Mouse (Mus musculus) embryonic facial prominence, embryonic 12.5 days (tissue): Measurements from ENCODE around the gene Zbtb20. TPM values are rescaled to one million over a fixed set of nuclear protein-coding genes. Genes with fewer than 3 reads are reported as not detected.

Source experiments
- ATAC-seq: fragments of 200-750 bp; cut with Nextera tagmentation; 2 replicates; pipeline ENCODE4 v1.8.0; 2017; ENCODE audit not compliant: insufficient number of reproducible peaks, insufficient read depth, low FRiP score, low TSS enrichment
- H3K27ac ChIP-seq: fragments of 300-500 bp; sonication (generic); 2 replicates; pipeline ENCODE4 v1.5.1; 2016; ENCODE audit warnings: mild to moderate bottlenecking
- H3K27me3 ChIP-seq: fragments of 300-500 bp; sonication (generic); 2 replicates; pipeline ENCODE4 v1.6.1; 2016; ENCODE audit warnings: mild to moderate bottlenecking, moderate library complexity
- H3K36me3 ChIP-seq: fragments of 300-500 bp; sonication (generic); 2 replicates; pipeline ENCODE4 v1.6.1; 2016; ENCODE audit warnings: mild to moderate bottlenecking
- H3K4me1 ChIP-seq: fragments of 300-500 bp; sonication (generic); 2 replicates; pipeline ENCODE4 v1.6.1; 2016
- H3K4me2 ChIP-seq: fragments of 300-500 bp; sonication (generic); replicated peaks from 2 replicates; pipeline ENCODE4 v1.6.1; 2016; ENCODE audit warnings: mild to moderate bottlenecking, moderate library complexity
- H3K4me3 ChIP-seq: fragments of 300-500 bp; sonication (generic); 2 replicates; pipeline ENCODE4 v1.5.1; 2016; ENCODE audit warnings: mild to moderate bottlenecking
- H3K9ac ChIP-seq: fragments of 300-500 bp; sonication (generic); 2 replicates; pipeline ENCODE4 v1.6.1; 2016; ENCODE audit warnings: mild to moderate bottlenecking, moderate library complexity
- H3K9me3 ChIP-seq: fragments of 300-500 bp; sonication (generic); 2 replicates; pipeline ENCODE4 v1.6.1; 2016; ENCODE audit warnings: mild to moderate bottlenecking, moderate library complexity
- WGBS: fragments of 180-500 bp; shearing (Covaris S2); methylation state at CpG from one replicate; pipeline ENCODE4 v1.1.7; 2016; 5-methylcytosine and 5-hydroxymethylcytosine counted together
- polyA plus RNA-seq: library from polyadenylated mRNA; unstranded; fragments of >200 nt; fragmentation: Nextera tagmentation; extraction: Ambion mirVana; gene quantifications from 2 replicates; pipeline ENCODE4 v1.2.1, GENCODE M21; 2016

Gene Zbtb20
- polyA plus RNA-seq, 1 experiment from 2014 or later: 25.8 TPM

GRCm38 (mm10) chr16:43525624-43526023, 649.9 kb downstream of the Zbtb20 start:
- Histone ChIP-seq H3K27ac (no peak overlapping the region), H3K9ac (no peak overlapping the region), H3K36me3 (no peaks in the 10 kb centered on the region), H3K4me1 (no peaks in the 10 kb centered on the region), H3K4me3 (no peak overlapping the region), H3K27me3 (no peaks in the 10 kb centered on the region), H3K9me3 (no peaks in the 10 kb centered on the region), H3K4me2 (no peak overlapping the region)
- 85% methylated on average over 6 of the region's 6 CpGs for WGBS
- no peak for ATAC-seq

GRCm38 (mm10) chr16:43528300-43528699, 652.6 kb downstream of the Zbtb20 start:
- Histone ChIP-seq H3K4me1 (no peaks in the 10 kb centered on the region), H3K36me3 (no peaks in the 10 kb centered on the region), H3K9me3 (no peaks in the 10 kb centered on the region), H3K9ac (no peak overlapping the region), H3K27me3 (no peaks in the 10 kb centered on the region), H3K4me3 (no peak overlapping the region), H3K4me2 (no peak overlapping the region), H3K27ac (no peak overlapping the region)
- 40% methylated on average over 1 of the region's 1 CpGs for WGBS
- no peak for ATAC-seq

- Histone ChIP-seq H3K27ac (no peak overlapping the region), H3K4me3 (no peak overlapping the region), H3K4me2 (no peak overlapping the region), H3K4me1 (no peaks in the 10 kb centered on the region), H3K27me3 (no peaks in the 10 kb centered on the region), H3K36me3 (no peaks in the 10 kb centered on the region), H3K9ac (no peak overlapping the region), H3K9me3 (no peaks in the 10 kb centered on the region)
- ATAC-seq: no peak
- 80% methylated on average over 6 of the region's 6 CpGs for WGBS
Observed at GRCm38 (mm10) chr16:43531328-43531727, 655.6 kb downstream of the Zbtb20 start.

GRCm38 (mm10) chr16:43534103-43534502, 658.4 kb downstream of the Zbtb20 start:
- H3K27me3 ChIP-seq: no peaks in the 10 kb centered on the region
- no peak overlapping the region for H3K4me2 ChIP-seq
- no peak for ATAC-seq
- H3K9me3 ChIP-seq: no peaks in the 10 kb centered on the region
- no peak overlapping the region for H3K9ac ChIP-seq
- WGBS: 93% methylated on average over 3 of the region's 3 CpGs
- no peaks in the 10 kb centered on the region for H3K36me3 ChIP-seq
- H3K27ac ChIP-seq: no peak overlapping the region
- no peaks in the 10 kb centered on the region for H3K4me1 ChIP-seq
- H3K4me3 ChIP-seq: no peak overlapping the region

- WGBS: 82% methylated on average over 1 of the region's 1 CpGs
- no peaks in the 10 kb centered on the region for H3K9me3 ChIP-seq
- ATAC-seq: no peak
Observed at GRCm38 (mm10) chr16:43535912-43536311, 660.2 kb downstream of the Zbtb20 start.

GRCm38 (mm10) chr16:43537163-43537562, 661.5 kb downstream of the Zbtb20 start:
- WGBS: 80% methylated on average over 7 of the region's 7 CpGs
- H3K36me3 ChIP-seq: no peaks in the 10 kb centered on the region
- H3K9ac ChIP-seq: no peak overlapping the region
- H3K9me3 ChIP-seq: no peaks in the 10 kb centered on the region
- H3K27me3 ChIP-seq: no peaks in the 10 kb centered on the region
- no peak overlapping the region for H3K27ac ChIP-seq
- no peak overlapping the region for H3K4me2 ChIP-seq
- H3K4me3 ChIP-seq: no peak overlapping the region
- no peaks in the 10 kb centered on the region for H3K4me1 ChIP-seq
- no peak for ATAC-seq

More at GRCm38 (mm10) chr16:43535912-43536311, 660.2 kb downstream of the Zbtb20 start:
- no peak overlapping the region for H3K27ac ChIP-seq
- H3K4me3 ChIP-seq: no peak overlapping the region
- no peaks in the 10 kb centered on the region for H3K27me3 ChIP-seq
- no peaks in the 10 kb centered on the region for H3K36me3 ChIP-seq
- no peak overlapping the region for H3K9ac ChIP-seq
- H3K4me2 ChIP-seq: no peak overlapping the region
- no peaks in the 10 kb centered on the region for H3K4me1 ChIP-seq

- Histone ChIP-seq H3K9me3 (no peaks in the 10 kb centered on the region), H3K27me3 (no peaks in the 10 kb centered on the region), H3K4me2 (no peak overlapping the region), H3K27ac (no peak overlapping the region), H3K36me3 (no peaks in the 10 kb centered on the region), H3K4me3 (no peak overlapping the region), H3K9ac (no peak overlapping the region), H3K4me1 (no peaks in the 10 kb centered on the region)
- WGBS: 77% methylated on average over 12 of the region's 12 CpGs
- no peak for ATAC-seq
Observed at GRCm38 (mm10) chr16:43539659-43540096, 664.0 kb downstream of the Zbtb20 start.

GRCm38 (mm10) chr16:43540108-43540507, 664.4 kb downstream of the Zbtb20 start:
- 27% methylated on average over 3 of the region's 3 CpGs for WGBS
- no peak overlapping the region for H3K4me2 ChIP-seq
- H3K9me3 ChIP-seq: no peaks in the 10 kb centered on the region
- no peak overlapping the region for H3K9ac ChIP-seq
- no peaks in the 10 kb centered on the region for H3K27me3 ChIP-seq
- no peak for ATAC-seq
- H3K4me1 ChIP-seq: no peaks in the 10 kb centered on the region
- H3K27ac ChIP-seq: no peak overlapping the region
- H3K36me3 ChIP-seq: no peaks in the 10 kb centered on the region
- H3K4me3 ChIP-seq: no peak overlapping the region

- WGBS: 86% methylated on average over 10 of the region's 10 CpGs
- no peak for ATAC-seq
- Histone ChIP-seq H3K9ac (no peak overlapping the region), H3K4me2 (no peak overlapping the region), H3K4me3 (no peak overlapping the region), H3K36me3 (no peaks in the 10 kb centered on the region), H3K27ac (no peak overlapping the region), H3K9me3 (no peaks in the 10 kb centered on the region), H3K27me3 (no peaks in the 10 kb centered on the region), H3K4me1 (no peaks in the 10 kb centered on the region)
Observed at GRCm38 (mm10) chr16:43540546-43541167, 665.0 kb downstream of the Zbtb20 start.

- H3K4me1 ChIP-seq: peaks cover 29% of the 10 kb centered on the region
- no peak overlapping the region for H3K9ac ChIP-seq
- H3K27me3 ChIP-seq: no peaks in the 10 kb centered on the region
- WGBS: 93% methylated on average over 4 of the region's 4 CpGs
- H3K36me3 ChIP-seq: no peaks in the 10 kb centered on the region
- H3K9me3 ChIP-seq: no peaks in the 10 kb centered on the region
- no peak overlapping the region for H3K27ac ChIP-seq
- no peak overlapping the region for H3K4me3 ChIP-seq
- H3K4me2 ChIP-seq: no peak overlapping the region
- ATAC-seq: no peak
Observed at GRCm38 (mm10) chr16:43545261-43545660, 669.6 kb downstream of the Zbtb20 start.

GRCm38 (mm10) chr16:43547323-43548180, 671.9 kb downstream of the Zbtb20 start:
- no peaks in the 10 kb centered on the region for H3K27me3 ChIP-seq
- H3K4me3 ChIP-seq: no peak overlapping the region
- ATAC-seq: no peak
- H3K27ac ChIP-seq: peak overlapping the region; percentile 41; the same call in 1 of the 2 replicates
- peaks cover 29% of the 10 kb centered on the region for H3K4me1 ChIP-seq
- no peaks in the 10 kb centered on the region for H3K36me3 ChIP-seq
- H3K9me3 ChIP-seq: no peaks in the 10 kb centered on the region
- 32% methylated on average over 19 of the region's 19 CpGs for WGBS
- 0 out of 2 replicates have a peak overlapping the region, but pooled peaks have one; percentile 12 for H3K9ac ChIP-seq
- no peak overlapping the region for H3K4me2 ChIP-seq

GRCm38 (mm10) chr16:43548774-43549173, 673.1 kb downstream of the Zbtb20 start:
- Histone ChIP-seq H3K9ac (no peak overlapping the region), H3K4me2 (no peak overlapping the region), H3K27ac (no peak overlapping the region), H3K9me3 (no peaks in the 10 kb centered on the region), H3K36me3 (no peaks in the 10 kb centered on the region), H3K27me3 (no peaks in the 10 kb centered on the region), H3K4me3 (no peak overlapping the region), H3K4me1 (peaks cover 29% of the 10 kb centered on the region)
- WGBS: 67% methylated on average over 5 of the region's 5 CpGs
- no peak for ATAC-seq
